Mouse (Mus musculus) olfactory bulb, adult 2 months (tissue): ENCODE results near the gene Mef2d.

Experiments used
- CTCF ChIP-seq: fragments of 200-500 bp; IDR thresholded peaks from 2 replicates; pipeline ENCODE4 v1.5.1; 2012; ENCODE audit warnings: low read depth, mild to moderate bottlenecking, low read length, moderate library complexity; ENCODE audit not compliant: insufficient read depth
- POLR2A ChIP-seq: fragments of 200-500 bp; IDR thresholded peaks from 2 replicates; pipeline ENCODE4 v1.6.1; 2012; ENCODE audit warnings: mild to moderate bottlenecking, low read depth, low read length, moderate library complexity; ENCODE audit not compliant: insufficient read depth

DNA sequence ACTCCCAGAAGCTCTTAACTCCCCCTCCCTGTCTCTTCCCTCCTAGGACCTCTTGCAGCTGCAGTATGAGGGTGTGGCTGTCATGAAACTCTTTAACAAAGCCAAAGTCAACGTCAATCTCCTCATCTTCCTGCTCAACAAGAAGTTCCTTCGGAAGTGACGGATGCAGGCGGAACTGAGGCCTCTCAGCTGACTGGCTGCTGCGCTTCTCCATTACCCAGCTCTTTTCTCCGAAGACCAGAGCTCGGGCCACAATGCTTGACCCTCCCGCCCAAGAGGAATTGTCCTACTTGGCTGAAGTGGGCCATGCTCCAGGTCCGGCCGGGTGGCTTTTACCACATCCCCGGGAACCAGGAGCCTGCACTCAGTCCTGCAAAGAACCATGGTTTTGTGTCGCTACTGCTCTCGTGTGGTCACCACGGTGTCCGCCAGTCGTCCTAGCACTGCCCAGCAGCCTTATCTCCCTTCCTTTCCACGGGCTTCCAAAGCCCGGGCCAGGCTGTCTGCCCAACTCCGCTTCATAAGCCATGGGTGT is 22.0 kb upstream of the Mef2d start:
- TF ChIP-seq CTCF (no peak), POLR2A (no peak)
